Mouse (Mus musculus): ENCODE results near the gene Chit1.

Chit1 gene

GRCm38 (mm10) chr1:134142363-134142794 lies 31.3 kb downstream of the Chit1 start:
- DNase-seq (ENCODE audit: low spot score), result no peak

DNA sequence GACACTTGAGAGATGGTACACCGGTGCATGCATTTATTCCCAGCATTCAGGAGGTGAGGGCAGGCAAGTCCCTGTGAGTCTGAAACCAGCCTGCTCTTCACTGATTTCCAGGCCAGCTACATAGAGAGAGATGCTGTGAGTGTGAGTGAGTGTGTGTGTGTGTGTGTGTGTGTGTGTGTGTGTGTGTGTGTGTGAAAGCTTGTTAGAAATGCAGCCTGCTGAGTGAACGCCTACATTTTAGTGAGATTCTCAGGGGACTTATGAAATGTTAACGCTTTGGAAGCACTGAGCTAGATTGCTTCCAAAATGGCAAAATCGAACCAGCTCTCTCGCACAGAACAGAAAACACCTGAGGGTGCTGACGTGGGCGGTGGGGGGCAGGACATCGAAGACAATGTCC lies 35.0 kb downstream of the Chit1 start:
- no peak for DNase-seq (ENCODE audit: low spot score)

GRCm38 (mm10) chr1:134150076-134150475 lies 39.0 kb downstream of the Chit1 start:
- no peak for DNase-seq (ENCODE audit: low spot score)

- no peak for DNase-seq (ENCODE audit: low spot score)
Observed at GRCm38 (mm10) chr1:134150745-134151144, 39.7 kb downstream of the Chit1 start.

DNA sequence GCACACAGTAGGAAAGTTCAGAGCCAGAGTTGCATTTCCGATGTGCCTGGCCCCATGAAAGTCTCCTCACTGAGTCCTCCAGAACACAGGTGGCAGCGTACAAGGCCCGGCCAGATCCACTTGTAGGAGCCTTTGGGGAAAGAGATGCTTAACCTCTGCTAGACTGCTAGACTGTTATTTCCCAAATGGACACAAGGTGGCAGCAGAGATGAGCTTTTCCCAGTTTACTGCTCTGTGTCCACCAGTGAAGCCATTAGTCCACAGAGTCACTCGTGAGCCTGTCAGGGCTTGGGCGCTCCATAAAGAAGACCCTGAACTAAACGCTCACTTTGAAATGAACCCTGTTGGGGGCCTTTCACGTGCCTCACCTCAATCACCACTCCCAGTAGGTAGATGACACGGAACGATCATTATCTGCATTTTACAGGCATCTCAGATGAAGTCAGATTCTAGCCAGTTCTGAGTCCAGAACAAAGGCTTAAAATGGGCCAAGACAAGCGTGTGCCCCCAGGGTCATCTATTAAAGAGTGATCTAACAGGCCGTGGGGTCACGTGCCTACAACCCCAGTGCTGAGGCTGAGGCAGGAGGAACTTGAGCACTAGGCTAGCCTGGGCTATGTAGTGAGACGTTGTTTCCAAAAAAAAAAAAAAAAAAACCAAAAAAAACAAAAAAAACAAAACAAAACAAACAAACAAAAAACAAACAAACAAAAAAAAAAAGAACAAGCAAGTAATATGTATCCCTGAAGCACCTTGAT lies 40.8 kb downstream of the Chit1 start:
- peak; percentile 81 for DNase-seq (ENCODE audit: low spot score)

- DNase-seq (ENCODE audit: low spot score), result no peak
Observed at GRCm38 (mm10) chr1:134152626-134153590, 41.9 kb downstream of the Chit1 start.

DNA sequence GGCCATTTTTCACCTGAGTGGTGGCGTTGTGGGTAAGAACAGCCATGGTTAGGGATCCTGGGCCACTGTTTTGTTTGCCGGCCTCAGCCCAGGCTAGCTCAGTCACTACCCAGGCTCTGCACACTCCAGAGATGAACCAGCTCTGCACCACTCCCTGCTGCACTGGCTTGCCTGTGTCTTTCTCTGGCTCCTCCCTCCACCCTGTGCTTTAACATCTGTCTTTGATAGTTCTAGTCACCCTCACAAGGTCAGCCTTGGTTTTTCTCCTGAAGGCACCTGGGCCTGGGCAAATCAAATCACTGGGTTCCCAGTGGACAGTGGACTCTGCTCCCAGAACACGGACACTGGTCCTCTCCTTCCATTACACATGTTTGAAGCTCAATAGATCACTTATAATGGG lies 43.1 kb downstream of the Chit1 start:
- DNase-seq (ENCODE audit: low spot score), result no peak

GRCm38 (mm10) chr1:134154655-134155054 lies 43.6 kb downstream of the Chit1 start:
- no peak for DNase-seq (ENCODE audit: low spot score)

GRCm38 (mm10) chr1:134160404-134160803 lies 49.4 kb downstream of the Chit1 start:
- no peak for DNase-seq (ENCODE audit: low spot score)

DNA sequence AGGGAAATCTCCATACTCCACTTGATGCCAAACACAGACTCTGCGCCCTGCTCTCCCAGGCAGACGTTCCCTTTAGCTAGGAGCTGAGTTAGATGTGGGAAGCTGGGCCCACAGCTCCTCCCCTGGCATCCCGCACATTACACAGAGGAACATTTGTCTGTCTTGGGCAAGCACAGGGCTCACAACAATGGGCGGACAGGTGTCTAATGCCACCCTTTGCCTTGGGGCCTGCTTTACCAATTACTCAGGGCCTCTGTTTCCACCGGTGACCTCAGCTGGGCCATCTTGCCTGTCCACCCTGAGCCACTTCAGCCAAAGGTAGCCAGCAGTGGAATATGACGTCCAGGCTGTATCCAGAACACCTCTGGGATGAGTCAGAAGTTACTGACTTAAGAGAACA lies 50.4 kb downstream of the Chit1 start:
- DNase-seq (ENCODE audit: low spot score), result no peak

DNA sequence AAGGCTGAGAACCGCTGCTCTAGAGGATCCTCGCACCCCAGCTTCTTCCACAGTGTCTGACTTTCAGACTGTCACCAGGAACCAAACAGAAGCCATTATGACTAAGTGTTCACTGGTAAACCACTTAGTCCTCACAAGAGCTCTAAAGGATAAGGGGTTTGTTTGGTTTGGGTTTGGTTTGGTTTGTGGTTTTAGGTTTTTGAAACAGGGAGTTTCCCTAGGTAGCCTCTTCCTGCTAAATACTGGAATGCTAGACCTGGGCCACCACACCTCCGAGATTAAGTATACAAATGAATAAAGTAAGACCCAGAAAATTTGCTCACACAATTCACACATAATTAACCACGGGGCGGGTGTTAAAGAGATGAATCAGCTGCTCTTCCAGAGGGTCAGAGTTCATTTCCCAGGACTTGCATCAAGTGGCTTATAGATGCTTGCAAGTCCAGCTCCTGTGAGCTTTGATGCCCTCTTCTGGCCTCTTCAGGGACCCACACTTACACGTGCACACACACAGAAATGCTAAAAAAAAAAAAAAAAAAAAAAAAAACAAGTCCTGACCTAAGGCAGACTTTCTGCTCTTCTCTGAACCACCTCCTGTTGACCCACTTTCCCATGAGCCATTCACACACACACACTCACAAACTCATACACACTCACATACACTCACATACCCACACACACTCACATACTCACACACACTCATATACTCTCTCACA lies 51.6 kb downstream of the Chit1 start:
- DNase-seq (ENCODE audit: low spot score), result no peak

DNA sequence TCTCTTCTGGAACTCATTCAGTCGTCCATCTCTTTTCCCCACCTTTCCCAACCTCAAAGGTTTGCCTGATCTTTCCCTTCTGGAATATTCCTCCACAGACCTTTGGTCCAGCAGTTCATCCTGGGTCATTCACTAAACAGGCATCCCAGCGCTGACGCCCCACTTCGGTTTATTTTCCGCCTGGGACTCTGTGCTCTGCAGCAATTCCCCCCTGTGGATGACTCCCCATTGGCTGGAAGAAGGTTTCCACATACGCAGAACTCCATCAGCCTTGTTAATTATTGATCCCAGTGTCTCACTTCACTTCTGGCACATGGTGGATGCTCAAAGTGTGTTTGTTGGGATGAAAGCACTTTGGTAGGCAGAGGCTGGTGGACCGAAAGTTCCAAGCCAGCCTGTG lies 52.4 kb downstream of the Chit1 start:
- no peak for DNase-seq (ENCODE audit: low spot score)

DNA sequence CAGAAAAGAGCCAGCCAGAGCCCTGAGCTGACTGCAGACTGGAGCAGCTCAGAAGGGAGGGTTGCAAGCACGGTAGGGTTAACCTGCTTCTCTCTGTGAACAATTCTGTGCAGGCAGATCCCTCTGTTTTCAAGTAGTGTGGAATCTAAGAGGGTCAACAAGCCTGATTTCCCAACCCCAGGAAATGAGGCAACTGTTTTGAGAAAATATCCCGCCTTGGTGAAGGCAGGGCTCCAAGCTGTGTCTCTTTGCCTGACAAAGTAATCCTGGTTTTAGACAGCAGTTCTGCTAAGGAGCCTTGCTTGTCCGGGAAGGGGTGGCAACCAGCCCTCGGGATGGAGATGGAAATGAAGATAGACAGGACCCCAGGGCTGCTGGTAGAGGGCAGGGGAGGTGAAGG lies 53.4 kb downstream of the Chit1 start:
- no peak for DNase-seq (ENCODE audit: low spot score)

DNA sequence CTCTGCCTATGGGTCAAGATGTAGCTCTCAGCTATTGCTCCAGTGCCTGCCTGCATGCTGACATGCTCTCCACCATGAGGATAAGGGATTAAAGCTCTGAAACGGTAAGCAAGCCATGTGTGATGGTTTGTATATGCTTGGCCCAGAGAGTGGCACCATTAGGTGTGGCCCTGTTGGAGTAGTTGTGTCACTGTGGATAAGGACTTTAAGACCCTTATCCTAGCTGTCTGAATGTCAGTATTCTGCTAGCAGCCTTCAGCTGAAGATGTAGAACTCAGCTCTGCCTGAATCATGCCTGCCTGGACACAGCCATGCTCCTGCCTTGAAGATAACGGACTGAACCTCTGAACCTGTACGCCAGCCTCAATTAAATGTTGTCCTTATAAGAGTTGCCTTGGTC lies 55.5 kb downstream of the Chit1 start:
- DNase-seq (ENCODE audit: low spot score), result no peak

- no peak for DNase-seq (ENCODE audit: low spot score)
Observed at GRCm38 (mm10) chr1:134167416-134168305, 56.6 kb downstream of the Chit1 start.

DNA sequence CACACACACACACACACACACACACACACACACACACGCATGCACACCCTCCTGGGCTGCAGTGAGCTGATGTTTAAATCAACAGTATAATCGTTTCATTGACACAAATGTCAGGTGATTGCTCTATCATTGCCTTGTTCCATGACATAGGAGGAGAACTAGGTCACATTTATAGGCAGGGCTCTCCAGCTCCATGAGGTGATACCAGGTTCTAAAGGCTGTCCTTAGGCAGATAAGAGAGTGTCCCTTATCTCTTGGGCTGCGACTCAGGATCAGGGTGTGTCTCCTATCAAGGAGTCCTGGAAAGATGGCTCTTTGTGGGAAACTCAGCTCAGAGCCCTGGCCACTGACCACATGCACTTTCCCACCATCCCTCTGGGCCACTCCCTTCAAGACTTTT lies 57.5 kb downstream of the Chit1 start:
- DNase-seq (ENCODE audit: low spot score), result no peak

GRCm38 (mm10) chr1:134168985-134169697 lies 58.1 kb downstream of the Chit1 start:
- DNase-seq (ENCODE audit: low spot score), result no peak

DNA sequence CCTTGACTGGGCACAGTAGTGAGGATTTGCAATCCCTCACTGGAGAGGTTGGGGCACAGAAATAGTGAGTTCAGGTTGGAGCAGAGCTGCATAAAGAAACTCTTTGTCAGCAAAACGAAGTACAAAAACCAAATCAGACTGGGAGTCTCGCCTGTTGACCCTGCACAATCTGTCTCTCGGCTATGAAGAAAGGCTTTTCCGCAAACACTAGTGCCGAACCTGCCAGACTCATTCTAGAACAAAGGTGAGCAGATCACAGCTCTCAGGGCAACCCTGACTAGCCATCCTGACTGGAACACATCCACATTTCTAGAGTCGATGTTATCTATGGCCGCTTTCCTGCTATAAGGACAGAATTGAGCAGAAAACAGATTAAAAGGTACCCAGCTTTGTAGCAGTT lies 62.0 kb downstream of the Chit1 start:
- DNase-seq (ENCODE audit: low spot score), result no peak

- DNase-seq (ENCODE audit: low spot score), result no peak
Observed at GRCm38 (mm10) chr1:134177976-134178375, 66.9 kb downstream of the Chit1 start.

DNA sequence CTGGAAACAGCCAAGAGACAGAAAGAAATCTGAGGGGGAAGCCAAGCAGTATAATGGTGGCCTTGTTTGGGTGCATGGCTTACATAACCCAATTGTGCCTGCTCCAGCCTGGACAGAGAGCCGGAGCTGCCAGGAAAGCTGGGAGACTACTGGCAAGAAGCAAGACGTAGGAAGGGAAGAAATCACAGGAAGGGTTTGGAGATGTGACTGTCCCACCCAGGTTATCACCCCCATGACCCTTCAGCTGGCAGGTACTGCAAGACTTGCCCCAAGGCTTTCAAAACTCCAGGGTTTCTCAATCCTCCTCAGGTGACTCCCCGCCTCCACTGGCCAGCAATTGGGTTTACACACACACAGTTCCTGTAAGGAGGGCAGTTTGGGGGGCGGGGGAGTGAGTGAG lies 71.0 kb downstream of the Chit1 start, which contains the start of gene Chil1:
Gene Chil1 (plus strand): TSS at position 152 of the 400 bp plus-strand sequence.
- no peak for DNase-seq (ENCODE audit: low spot score)

GRCm38 (mm10) chr1:134184089-134184488 lies 73.0 kb downstream of the Chit1 start:
- no peak for DNase-seq (ENCODE audit: low spot score)

All from ovary, postnatal 14 days (tissue).